Mouse (Mus musculus): ENCODE results near the gene Gdpd5. TPM values are rescaled to one million over a fixed set of nuclear protein-coding genes. Genes with fewer than 3 reads are reported as not detected.
A peak's percentile ranks its signal among the peaks of the same experiment; 100 is the strongest.
"Not testable (repeated sequence)": the region's sequence is repeated elsewhere in the genome, so short reads cannot be mapped to it uniquely, and the experiment has no call there.

Gdpd5 gene
- polyA plus RNA-seq, 1 experiment: 33.8 TPM

DNA sequence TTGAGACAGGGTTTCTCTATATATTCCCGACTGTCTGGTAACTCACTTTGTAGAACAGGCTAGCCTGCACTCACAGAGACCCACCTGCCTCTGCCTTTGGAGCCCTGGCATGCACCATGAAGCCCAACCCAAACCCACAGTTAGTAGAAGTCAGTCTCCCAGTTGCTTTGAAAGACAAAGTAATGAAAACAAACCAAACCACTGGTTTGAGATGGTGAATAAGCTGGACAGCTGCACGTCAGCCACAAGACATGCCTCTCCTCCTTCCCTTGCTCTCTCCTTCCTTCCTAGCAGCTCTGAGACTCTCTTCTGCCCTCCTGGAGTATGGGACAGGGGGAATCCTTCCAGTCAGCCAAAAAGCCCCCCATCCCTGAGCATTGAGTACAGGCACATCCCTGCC, 19.1 kb upstream of the Gdpd5 start:
- TF ChIP-seq POLR2A (IDR thresholded peaks at IDR 0.05; ENCODE audit: extremely low read depth, insufficient read depth, low read length): no peak
- TF ChIP-seq CTCF (IDR thresholded peaks at IDR 0.05; ENCODE audit: extremely low read depth, insufficient read depth, low read length): no peak
- Histone ChIP-seq H3K4me3 (ENCODE audit: insufficient read depth, low read length) (no peak overlapping the region), H3K4me1 (ENCODE audit: control insufficient read depth, insufficient read depth, low read length) (no peaks in the 10 kb centered on the region), H3K27ac (ENCODE audit: insufficient read depth, low read length) (no peak overlapping the region)

GRCm38 (mm10) chr7:99365069-99365468, 16.1 kb upstream of the Gdpd5 start:
- H3K4me1 ChIP-seq (ENCODE audit: control insufficient read depth, insufficient read depth, low read length): no peaks in the 10 kb centered on the region
- no peak overlapping the region for H3K27ac ChIP-seq (ENCODE audit: insufficient read depth, low read length)
- TF ChIP-seq CTCF (IDR thresholded peaks at IDR 0.05; ENCODE audit: extremely low read depth, insufficient read depth, low read length) (peak; percentile 97), POLR2A (IDR thresholded peaks at IDR 0.05; ENCODE audit: extremely low read depth, insufficient read depth, low read length) (no peak)
- H3K4me3 ChIP-seq (ENCODE audit: insufficient read depth, low read length): no peak overlapping the region

GRCm38 (mm10) chr7:99366716-99367115, 14.5 kb upstream of the Gdpd5 start:
- H3K4me1 ChIP-seq (ENCODE audit: control insufficient read depth, insufficient read depth, low read length): no peaks in the 10 kb centered on the region
- TF ChIP-seq POLR2A (IDR thresholded peaks at IDR 0.05; ENCODE audit: extremely low read depth, insufficient read depth, low read length): no peak
- TF ChIP-seq CTCF (IDR thresholded peaks at IDR 0.05; ENCODE audit: extremely low read depth, insufficient read depth, low read length): no peak
- H3K4me3 ChIP-seq (ENCODE audit: insufficient read depth, low read length): no peak overlapping the region

DNA sequence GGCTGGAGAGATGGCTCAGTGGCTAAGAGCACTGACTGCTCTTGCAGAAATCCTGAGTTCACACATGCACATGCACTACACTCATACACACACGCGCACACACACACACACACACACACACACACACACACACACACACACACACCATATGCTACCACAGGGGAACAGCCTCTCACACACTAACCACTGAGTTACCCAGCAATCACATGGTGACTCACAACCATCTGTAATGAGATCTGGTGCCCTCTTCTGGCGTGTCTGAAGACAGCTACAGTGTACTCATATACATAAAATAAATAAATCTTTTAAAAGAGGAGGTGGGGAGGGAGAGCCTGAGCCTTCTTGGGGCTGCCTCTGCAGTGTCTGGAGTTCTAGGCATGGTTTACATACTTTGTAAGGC, 6.9 kb upstream of the Gdpd5 start:
- not testable (repeated sequence) for H3K4me1 ChIP-seq (ENCODE audit: control insufficient read depth, insufficient read depth, low read length); H3K27ac ChIP-seq (ENCODE audit: insufficient read depth, low read length); H3K4me3 ChIP-seq (ENCODE audit: insufficient read depth, low read length)

More at GRCm38 (mm10) chr7:99366716-99367115, 14.5 kb upstream of the Gdpd5 start:
- no peak overlapping the region for H3K27ac ChIP-seq (ENCODE audit: insufficient read depth, low read length)

- no peaks in the 10 kb centered on the region; the same call in 1 of the 2 replicates for H3K4me1 ChIP-seq (ENCODE audit: control insufficient read depth, insufficient read depth, low read length)
- no peak overlapping the region for H3K4me3 ChIP-seq (ENCODE audit: insufficient read depth, low read length)
- no peak overlapping the region for H3K27ac ChIP-seq (ENCODE audit: insufficient read depth, low read length)
- no peak for TF ChIP-seq POLR2A (IDR thresholded peaks at IDR 0.05; ENCODE audit: extremely low read depth, insufficient read depth, low read length)
- TF ChIP-seq CTCF (IDR thresholded peaks at IDR 0.05; ENCODE audit: extremely low read depth, insufficient read depth, low read length): peak; percentile 91
Measured at GRCm38 (mm10) chr7:99375455-99375854, 5.8 kb upstream of the Gdpd5 start.

DNA sequence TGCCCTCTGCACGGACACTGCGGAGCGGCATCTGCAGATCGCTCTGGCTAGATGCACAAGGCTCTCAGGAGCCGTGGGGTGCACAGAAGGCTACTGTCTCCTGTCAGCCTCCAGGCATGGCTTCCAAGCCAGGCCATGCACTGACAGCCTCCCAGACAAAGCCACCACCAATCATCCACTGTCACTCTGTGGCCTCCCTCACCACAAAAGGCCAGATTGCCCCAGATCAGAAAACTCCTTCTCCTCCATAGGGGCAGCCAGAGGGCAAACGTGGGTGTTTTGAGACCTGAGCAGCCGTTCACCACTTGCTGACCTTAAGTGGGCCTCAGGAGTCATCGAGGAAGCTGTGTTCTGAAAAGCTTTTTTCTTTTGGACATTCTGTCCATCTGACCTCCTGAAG, 2.3 kb upstream of the Gdpd5 start:
- H3K4me3 ChIP-seq (ENCODE audit: insufficient read depth, low read length): no peak overlapping the region
- H3K27ac ChIP-seq (ENCODE audit: insufficient read depth, low read length): no peak overlapping the region
- H3K4me1 ChIP-seq (ENCODE audit: control insufficient read depth, insufficient read depth, low read length): no peaks in the 10 kb centered on the region; the same call in 1 of the 2 replicates
- no peak for TF ChIP-seq POLR2A (IDR thresholded peaks at IDR 0.05; ENCODE audit: extremely low read depth, insufficient read depth, low read length)
- TF ChIP-seq CTCF (IDR thresholded peaks at IDR 0.05; ENCODE audit: extremely low read depth, insufficient read depth, low read length): no peak

DNA sequence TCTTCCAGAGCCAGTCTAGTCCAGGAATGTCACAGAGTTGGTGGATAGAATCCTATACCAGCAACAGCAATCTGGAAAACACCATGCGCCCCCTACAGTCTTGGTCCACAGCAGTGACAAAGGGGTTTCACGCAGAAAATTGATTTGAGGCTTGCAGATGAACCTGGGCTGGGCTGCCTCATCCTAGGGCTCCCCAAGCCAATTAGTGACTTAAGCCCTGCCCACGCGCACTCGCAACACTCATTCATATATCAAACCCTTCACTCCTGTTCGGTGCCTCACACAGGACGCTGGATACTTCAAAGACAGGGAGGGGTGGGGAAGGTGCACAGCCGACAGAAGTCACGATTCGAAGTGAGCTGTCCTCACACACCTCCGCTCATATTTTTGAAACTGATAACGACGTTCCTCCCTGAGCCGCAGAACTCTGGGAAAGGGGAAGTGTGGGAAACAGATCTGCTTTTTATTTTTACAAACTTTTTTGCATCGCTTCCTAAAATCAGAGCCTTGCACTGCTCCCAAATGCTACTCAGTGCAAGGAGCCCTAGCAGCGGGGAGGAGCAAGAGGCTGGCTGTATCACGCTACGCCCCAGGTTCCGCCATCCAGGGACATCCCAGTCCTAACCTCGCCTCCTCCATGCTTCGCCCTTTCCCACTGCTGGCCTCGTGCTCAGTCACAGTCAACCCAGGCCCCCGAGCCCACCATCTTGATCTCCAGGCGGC, 562 bp upstream of the Gdpd5 start:
- Histone ChIP-seq H3K4me3 (ENCODE audit: insufficient read depth, low read length) (peak overlapping the region; percentile 51), H3K27ac (ENCODE audit: insufficient read depth, low read length) (peak overlapping the region; percentile 53; the same call in 1 of the 2 replicates), H3K4me1 (ENCODE audit: control insufficient read depth, insufficient read depth, low read length) (peaks cover 1% of the 10 kb centered on the region)
- no peak for TF ChIP-seq POLR2A (IDR thresholded peaks at IDR 0.05; ENCODE audit: extremely low read depth, insufficient read depth, low read length)
- TF ChIP-seq CTCF (IDR thresholded peaks at IDR 0.05; ENCODE audit: extremely low read depth, insufficient read depth, low read length): peak; percentile 27; the same call in 1 of the 2 replicates

GRCm38 (mm10) chr7:99382088-99383000, 1.1 kb downstream of the Gdpd5 start:
- H3K4me1 ChIP-seq (ENCODE audit: control insufficient read depth, insufficient read depth, low read length): peaks cover 1% of the 10 kb centered on the region
- H3K27ac ChIP-seq (ENCODE audit: insufficient read depth, low read length): peak overlapping the region; percentile 85
- no peak for TF ChIP-seq POLR2A (IDR thresholded peaks at IDR 0.05; ENCODE audit: extremely low read depth, insufficient read depth, low read length)
- TF ChIP-seq CTCF (IDR thresholded peaks at IDR 0.05; ENCODE audit: extremely low read depth, insufficient read depth, low read length): no peak

GRCm38 (mm10) chr7:99383246-99383645, 2.0 kb downstream of the Gdpd5 start:
- Histone ChIP-seq H3K4me1 (ENCODE audit: control insufficient read depth, insufficient read depth, low read length) (peaks cover 1% of the 10 kb centered on the region), H3K4me3 (ENCODE audit: insufficient read depth, low read length) (peak overlapping the region; percentile 51), H3K27ac (ENCODE audit: insufficient read depth, low read length) (no peak overlapping the region)
- no peak for TF ChIP-seq CTCF (IDR thresholded peaks at IDR 0.05; ENCODE audit: extremely low read depth, insufficient read depth, low read length)
- no peak for TF ChIP-seq POLR2A (IDR thresholded peaks at IDR 0.05; ENCODE audit: extremely low read depth, insufficient read depth, low read length)

More at GRCm38 (mm10) chr7:99382088-99383000, 1.1 kb downstream of the Gdpd5 start:
- peak overlapping the region; percentile 51 for H3K4me3 ChIP-seq (ENCODE audit: insufficient read depth, low read length)

Data from cortical plate, adult 2 months (tissue).